Mouse (Mus musculus): ENCODE measurements around the gene Mapk8ip1. TPM values are rescaled to one million over a fixed set of nuclear protein-coding genes. Genes with fewer than 3 reads are reported as not detected.
A peak's percentile ranks its signal among the peaks of the same experiment; 100 is the strongest.

Mapk8ip1 gene
- polyA plus RNA-seq, 1 experiment: 18.3 TPM

DNA sequence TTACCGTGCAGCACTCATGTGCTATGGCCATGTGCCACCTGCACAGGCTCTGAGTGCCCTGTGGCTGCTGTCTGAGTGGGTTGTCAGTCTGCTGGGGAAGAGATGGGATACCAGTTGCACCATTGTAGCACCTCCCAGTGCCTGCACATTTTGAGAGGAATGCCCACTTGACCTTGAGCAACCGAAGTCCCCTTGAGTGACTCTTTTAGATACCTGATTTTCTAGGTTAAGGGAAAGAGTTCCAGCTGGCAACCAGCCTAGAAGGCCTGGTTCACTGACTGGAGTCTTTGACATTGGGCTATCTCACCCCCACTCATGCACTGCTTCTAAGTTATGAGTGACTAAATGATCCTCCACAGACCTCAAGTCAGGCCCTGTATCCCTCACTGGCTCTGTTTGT lies 41.8 kb downstream of the Mapk8ip1 start:
- Histone ChIP-seq H3K4me3 (replicated peaks; ENCODE audit: extremely low read depth, low read depth, low read length) (no peak overlapping the region), H3K4me1 (ENCODE audit: control insufficient read depth, insufficient read depth, low read length) (no peaks in the 10 kb centered on the region; the same call in 1 of the 2 replicates)
- DNase-seq: peak; percentile 36
- TF ChIP-seq POLR2A (IDR thresholded peaks at IDR 0.05; ENCODE audit: borderline replicate concordance, extremely low read depth, low read depth, low read length): no peak
- TF ChIP-seq CTCF (IDR thresholded peaks at IDR 0.05; ENCODE audit: insufficient read depth, low read length): no peak
- WGBS: 63% methylated on average over 2 of the region's 2 CpGs

DNA sequence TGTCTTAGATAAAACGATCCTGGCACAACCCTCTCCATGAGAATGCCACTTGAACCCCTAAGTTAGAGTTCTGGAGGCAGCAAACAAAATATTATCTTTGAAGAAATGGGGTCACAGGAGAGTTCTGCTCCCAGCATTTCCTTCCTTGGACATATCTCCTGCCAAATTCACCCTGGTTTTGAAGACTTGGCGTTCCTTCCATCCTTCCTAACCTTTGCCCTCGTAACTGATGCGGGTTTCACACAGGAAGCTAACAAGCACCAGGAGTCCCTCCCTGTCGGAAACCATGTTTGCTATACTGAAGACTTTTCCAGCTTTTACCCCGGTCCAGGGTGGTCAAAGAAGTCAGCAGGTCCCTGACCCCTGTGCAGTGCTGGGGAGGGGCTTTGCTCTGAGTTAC lies 46.8 kb downstream of the Mapk8ip1 start:
- DNase-seq: no peak
- WGBS: 33% methylated on average over 6 of the region's 6 CpGs
- H3K4me3 ChIP-seq (replicated peaks; ENCODE audit: extremely low read depth, low read depth, low read length): no peak overlapping the region
- TF ChIP-seq POLR2A (IDR thresholded peaks at IDR 0.05; ENCODE audit: borderline replicate concordance, extremely low read depth, low read depth, low read length) (no peak), CTCF (IDR thresholded peaks at IDR 0.05; ENCODE audit: insufficient read depth, low read length) (no peak)
- H3K4me1 ChIP-seq (ENCODE audit: control insufficient read depth, insufficient read depth, low read length): peaks cover 4% of the 10 kb centered on the region; the same call in 1 of the 2 replicates

DNA sequence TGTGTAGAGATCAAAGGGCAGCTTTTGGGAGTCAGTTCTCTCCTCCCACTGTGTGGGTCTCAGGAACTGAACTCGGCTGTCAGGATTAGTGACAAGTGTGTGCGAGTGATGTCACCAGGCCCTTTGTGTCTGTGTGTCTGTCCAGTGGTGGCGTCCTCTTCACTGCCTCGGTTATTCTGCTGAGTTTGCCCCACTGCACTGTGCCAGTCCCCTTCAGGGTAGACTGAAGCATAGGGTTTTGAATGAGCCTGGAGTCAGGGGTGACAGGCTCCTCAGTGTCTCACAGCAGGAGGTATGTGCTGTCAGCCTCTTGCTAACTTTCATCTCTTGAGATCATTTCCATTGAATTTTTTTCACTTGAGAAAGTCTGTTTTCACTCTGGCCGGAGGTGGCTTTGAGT lies 47.7 kb downstream of the Mapk8ip1 start:
- H3K4me3 ChIP-seq (replicated peaks; ENCODE audit: extremely low read depth, low read depth, low read length): no peak overlapping the region
- TF ChIP-seq POLR2A (IDR thresholded peaks at IDR 0.05; ENCODE audit: borderline replicate concordance, extremely low read depth, low read depth, low read length) (no peak), CTCF (IDR thresholded peaks at IDR 0.05; ENCODE audit: insufficient read depth, low read length) (no peak)
- no peak for DNase-seq
- H3K4me1 ChIP-seq (ENCODE audit: control insufficient read depth, insufficient read depth, low read length): peaks cover 4% of the 10 kb centered on the region; the same call in 1 of the 2 replicates
- WGBS: 75% methylated on average over 5 of the region's 5 CpGs

DNA sequence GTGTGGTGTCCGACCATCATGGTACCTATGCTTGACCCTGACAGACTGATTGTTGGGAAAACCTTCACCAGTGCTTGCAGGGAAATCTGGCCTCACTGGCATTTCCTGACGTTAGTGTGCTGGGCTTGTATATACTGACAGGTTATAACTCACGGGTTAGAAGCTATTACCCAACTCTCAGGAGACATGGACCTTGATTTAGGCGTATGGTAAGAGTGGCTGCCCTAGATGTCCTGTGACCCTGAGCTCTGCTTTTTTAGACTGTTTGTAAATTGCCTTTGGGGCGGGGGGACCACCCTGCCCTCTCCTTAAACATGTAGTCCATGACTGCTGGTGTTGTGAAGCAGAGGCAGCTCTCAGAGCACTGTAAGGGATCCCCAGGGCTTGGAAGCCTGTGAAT lies 50.4 kb downstream of the Mapk8ip1 start:
- no peak for TF ChIP-seq CTCF (IDR thresholded peaks at IDR 0.05; ENCODE audit: insufficient read depth, low read length)
- no peak for TF ChIP-seq POLR2A (IDR thresholded peaks at IDR 0.05; ENCODE audit: borderline replicate concordance, extremely low read depth, low read depth, low read length)
- WGBS: 70% methylated on average over 5 of the region's 5 CpGs
- Histone ChIP-seq H3K4me1 (ENCODE audit: control insufficient read depth, insufficient read depth, low read length) (peaks cover 4% of the 10 kb centered on the region; the same call in 1 of the 2 replicates), H3K4me3 (replicated peaks; ENCODE audit: extremely low read depth, low read depth, low read length) (no peak overlapping the region)
- no peak for DNase-seq

DNA sequence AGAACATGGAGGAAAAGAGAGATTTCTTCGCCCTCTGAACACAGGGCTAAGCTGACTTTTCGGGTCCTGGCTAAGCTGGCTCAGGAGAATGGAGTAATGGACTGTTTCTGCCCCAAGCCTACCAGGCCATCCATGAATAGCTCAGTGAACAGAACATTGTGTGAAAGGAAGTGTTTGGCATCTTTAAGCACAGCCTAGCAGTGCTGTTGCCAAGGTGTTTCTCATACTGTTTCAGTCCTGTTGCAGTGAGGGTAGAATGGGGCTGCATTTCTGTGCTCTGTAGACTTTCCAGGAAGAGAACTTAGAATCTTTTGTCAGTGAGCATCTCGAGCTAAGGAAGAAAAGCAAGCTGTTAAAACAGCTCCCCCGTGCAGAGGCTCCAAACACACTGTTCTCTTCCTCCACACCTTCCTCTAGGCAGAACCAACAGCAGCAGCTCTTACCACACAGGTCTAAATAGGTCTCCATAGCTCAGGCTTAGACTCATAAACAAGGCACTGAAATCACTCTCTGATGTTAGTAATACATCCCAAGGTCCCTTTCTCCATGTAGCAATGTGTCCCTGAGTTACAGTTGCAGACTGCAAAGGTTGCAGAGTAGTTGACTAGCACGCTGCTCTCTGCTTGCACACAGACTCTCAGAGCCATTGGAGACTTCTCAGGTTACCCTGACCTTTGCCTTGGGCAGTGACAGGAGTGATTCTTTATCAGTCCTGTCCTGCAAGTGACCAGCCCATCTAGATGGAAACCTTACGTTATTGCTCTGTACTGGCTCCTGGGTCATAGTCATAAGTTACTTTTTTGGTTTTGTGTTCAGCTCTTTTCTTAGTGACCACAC lies 51.3 kb downstream of the Mapk8ip1 start:
- WGBS: 67% methylated on average over 6 of the region's 6 CpGs
- DNase-seq: no peak
- Histone ChIP-seq H3K4me1 (ENCODE audit: control insufficient read depth, insufficient read depth, low read length) (peaks cover 4% of the 10 kb centered on the region; the same call in 1 of the 2 replicates), H3K4me3 (replicated peaks; ENCODE audit: extremely low read depth, low read depth, low read length) (no peak overlapping the region)
- TF ChIP-seq CTCF (IDR thresholded peaks at IDR 0.05; ENCODE audit: insufficient read depth, low read length): no peak
- TF ChIP-seq POLR2A (IDR thresholded peaks at IDR 0.05; ENCODE audit: borderline replicate concordance, extremely low read depth, low read depth, low read length): no peak

DNA sequence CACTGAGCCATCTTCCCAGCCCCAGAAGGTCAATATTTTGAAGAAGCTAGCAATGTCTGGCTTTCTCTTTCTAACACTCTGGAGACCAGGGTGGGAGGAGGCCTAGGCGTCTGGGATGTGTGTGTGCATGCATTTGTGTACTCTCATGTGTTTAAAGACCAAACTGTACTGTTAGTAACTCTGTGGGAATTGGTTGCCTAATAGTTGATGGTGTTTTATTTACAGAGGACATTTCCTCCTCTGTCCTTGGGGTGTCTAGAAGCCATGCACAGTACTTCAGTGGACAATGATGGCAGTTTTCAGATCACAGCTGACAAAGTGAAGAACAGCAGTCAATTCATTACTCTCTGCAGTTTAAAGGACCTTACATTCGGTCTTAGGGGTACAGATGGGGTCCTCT lies 53.9 kb downstream of the Mapk8ip1 start:
- Histone ChIP-seq H3K4me3 (replicated peaks; ENCODE audit: extremely low read depth, low read depth, low read length) (no peak overlapping the region), H3K4me1 (ENCODE audit: control insufficient read depth, insufficient read depth, low read length) (no peaks in the 10 kb centered on the region)
- TF ChIP-seq CTCF (IDR thresholded peaks at IDR 0.05; ENCODE audit: insufficient read depth, low read length): no peak
- no peak for TF ChIP-seq POLR2A (IDR thresholded peaks at IDR 0.05; ENCODE audit: borderline replicate concordance, extremely low read depth, low read depth, low read length)
- 85% methylated on average over 2 of the region's 2 CpGs for WGBS
- no peak for DNase-seq

DNA sequence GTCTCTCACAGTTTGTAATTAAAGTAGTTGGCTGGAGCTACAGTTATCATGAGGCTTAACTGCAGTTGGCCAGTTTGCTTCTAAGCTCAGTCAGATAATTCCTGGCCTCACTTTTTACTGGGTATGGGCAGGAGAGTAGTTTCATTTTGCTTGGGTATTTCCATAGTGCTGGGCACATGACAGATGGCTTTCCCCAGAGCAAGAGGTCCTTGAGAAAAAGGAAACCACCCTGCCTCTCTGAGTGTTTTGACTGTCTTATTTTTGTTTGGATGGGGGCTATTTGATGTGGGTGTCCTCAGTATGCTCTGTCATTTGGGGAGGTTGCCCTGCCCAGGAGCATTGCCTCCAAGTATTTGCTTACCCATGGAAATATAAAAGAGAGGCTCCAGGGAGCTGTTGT lies 58.6 kb downstream of the Mapk8ip1 start:
- Histone ChIP-seq H3K4me3 (replicated peaks; ENCODE audit: extremely low read depth, low read depth, low read length) (no peak overlapping the region), H3K4me1 (ENCODE audit: control insufficient read depth, insufficient read depth, low read length) (no peaks in the 10 kb centered on the region)
- no peak for DNase-seq
- TF ChIP-seq CTCF (IDR thresholded peaks at IDR 0.05; ENCODE audit: insufficient read depth, low read length): no peak
- TF ChIP-seq POLR2A (IDR thresholded peaks at IDR 0.05; ENCODE audit: borderline replicate concordance, extremely low read depth, low read depth, low read length): no peak

Other genes starting within 250 kb of the Mapk8ip1 start
- gene Pex16, start 26.6 kb downstream of the Mapk8ip1 start, polyA plus RNA-seq (2012; rRNA removed): 42.8 and 47.4 TPM in 2 replicates
- gene Large2, start 26.4 kb downstream of the Mapk8ip1 start, polyA plus RNA-seq (2012; rRNA removed): 15.9 and 18.5 TPM in 2 replicates
- gene 1700029I15Rik, start 18.7 kb downstream of the Mapk8ip1 start, polyA plus RNA-seq (2012; rRNA removed): 3.2 and 3.3 TPM in 2 replicates
- gene Cry2, start 32.8 kb upstream of the Mapk8ip1 start, polyA plus RNA-seq (2012; rRNA removed): 37.5 and 40.7 TPM in 2 replicates
- gene Slc35c1, start 59.3 kb upstream of the Mapk8ip1 start, polyA plus RNA-seq (2012; rRNA removed): 43.9 and 49.0 TPM in 2 replicates
- 40.6 and 40.7 TPM in 2 replicates for gene Chst1, start 198.4 kb upstream of the Mapk8ip1 start, polyA plus RNA-seq (2012; rRNA removed)